Mouse (Mus musculus) CH12.LX (cell line): ENCODE measurements around the gene B4galt1.

ENCODE experiments used
- CTCF ChIP-seq, 2 experiments: IDR thresholded peaks in 1 of 2; conservative IDR thresholded peaks in 1 of 2; 2 replicates each; pipeline ENCODE4 v1.5.1; 2011 to 2012; ENCODE audit warnings: low read depth in 2 of 2, low read length in 2 of 2, improper control_type of control experiment in 1 of 2, inconsistent platforms in 1 of 2, mild to moderate bottlenecking in 1 of 2, moderate library complexity in 1 of 2
- EP300 ChIP-seq: IDR thresholded peaks from 2 replicates; pipeline ENCODE4 v1.6.1; 2011; ENCODE audit warnings: low read length, improper control_type of control experiment
- MAFK ChIP-seq: IDR thresholded peaks from 2 replicates; pipeline ENCODE4 v1.6.1; 2011; ENCODE audit warnings: low read length, improper control_type of control experiment; ENCODE audit not compliant: insufficient replicate concordance
- POLR2A ChIP-seq: IDR thresholded peaks from 2 replicates; pipeline ENCODE4 v1.6.1; 2011; ENCODE audit warnings: low read depth, mild to moderate bottlenecking, improper control_type of control experiment, low read length

GRCm38 (mm10) chr4:40885883-40886282, 32.1 kb upstream of the B4galt1 start:
- no peak for TF ChIP-seq POLR2A
- TF ChIP-seq EP300, result no peak
- TF ChIP-seq CTCF (conservative IDR thresholded peaks at IDR 0.05 in 1 of 2, IDR thresholded peaks at IDR 0.05 in 1 of 2; ENCODE audit: low read depth in 2 of 2, low read length in 2 of 2), result no peak
- TF ChIP-seq MAFK, result no peak
